Mouse (Mus musculus) kidney, embryonic 14.5 days (tissue): ENCODE measurements around the gene Actl10. TPM values are rescaled to one million over a fixed set of nuclear protein-coding genes. Genes with fewer than 3 reads are reported as not detected.

Experiments
- ATAC-seq: fragments of 200-750 bp; cut with Nextera tagmentation; 2 replicates; pipeline ENCODE4 v1.8.0; 2017; ENCODE audit warnings: moderate number of reproducible peaks, mild to moderate bottlenecking, moderate TSS enrichment, moderate library complexity; ENCODE audit not compliant: low FRiP score, low TSS enrichment
- H3K27ac ChIP-seq: fragments of 300-500 bp; sonication (generic); 2 replicates; pipeline ENCODE4 v1.5.1; 2014; ENCODE audit warnings: low read depth, mild to moderate bottlenecking, low read length, moderate library complexity, mixed read lengths
- H3K27me3 ChIP-seq: fragments of 300-500 bp; sonication (generic); 2 replicates; pipeline ENCODE4 v1.6.1; 2014; ENCODE audit warnings: mild to moderate bottlenecking, low read length; ENCODE audit not compliant: control insufficient read depth, insufficient read depth
- H3K36me3 ChIP-seq: fragments of 300-500 bp; sonication (generic); 2 replicates; pipeline ENCODE4 v1.6.1; 2014; ENCODE audit warnings: low read length, mixed read lengths; ENCODE audit not compliant: control insufficient read depth, insufficient read depth
- H3K4me1 ChIP-seq: fragments of 300-500 bp; sonication (generic); 2 replicates; pipeline ENCODE4 v1.6.1; 2014; ENCODE audit warnings: low read length, mixed read lengths; ENCODE audit not compliant: control insufficient read depth, insufficient read depth
- H3K4me2 ChIP-seq: fragments of 300-500 bp; sonication (generic); replicated peaks from 2 replicates; pipeline ENCODE4 v1.6.1; 2014; ENCODE audit warnings: low read depth, mild to moderate bottlenecking, low read length
- H3K4me3 ChIP-seq: fragments of 300-500 bp; sonication (generic); 2 replicates; pipeline ENCODE4 v1.5.1; 2014; ENCODE audit warnings: mild to moderate bottlenecking, low read length
- H3K9ac ChIP-seq: fragments of 300-500 bp; sonication (generic); 2 replicates; pipeline ENCODE4 v1.6.1; 2014; ENCODE audit warnings: low read depth, mild to moderate bottlenecking, low read length, moderate library complexity
- H3K9me3 ChIP-seq: fragments of 300-500 bp; sonication (generic); 2 replicates; pipeline ENCODE4 v1.6.1; 2016; ENCODE audit warnings: low read length; ENCODE audit not compliant: control insufficient read depth
- WGBS: fragments of 180-500 bp; shearing (Covaris S2); extraction: QIAGEN DNeasy Blood & Tissue Kit; methylation state at CpG from one replicate; pipeline ENCODE4 v1.1.7; 2014; 5-methylcytosine and 5-hydroxymethylcytosine counted together
- polyA plus RNA-seq: library from polyadenylated mRNA; unstranded; fragments of >200 nt; fragmentation: Nextera tagmentation; extraction: Ambion mirVana; gene quantifications from 2 replicates; pipeline ENCODE4 v1.2.1, GENCODE M21; 2014

Actl10 gene
- polyA plus RNA-seq: not detected in 2 replicates

GRCm38 (mm10) chr2:154551476-154551875 lies at the start of gene Actl10:
Gene Actl10 (plus strand): TSS chr2:154551776.
- peaks cover 32% of the 10 kb centered on the region for H3K27me3 ChIP-seq
- no peak within 1 kb of the TSS for H3K27ac ChIP-seq
- no peak within 1 kb of the TSS for H3K9ac ChIP-seq
- 76% methylated on average over 4 of the region's 4 CpGs for WGBS
- H3K9me3 ChIP-seq: no peaks in the 10 kb centered on the region
- H3K4me3 ChIP-seq: peak within 1 kb of the TSS; percentile 12; the same call in 1 of the 2 replicates
- H3K4me2 ChIP-seq: peak within 1 kb of the TSS; percentile 27
- H3K36me3 ChIP-seq: no peaks in the 10 kb centered on the region
- H3K4me1 ChIP-seq: peaks cover 10% of the 10 kb centered on the region
- ATAC-seq: no peak

- no peak overlapping the region for H3K27ac ChIP-seq
- 61% methylated on average over 2 of the region's 2 CpGs for WGBS
- H3K4me3 ChIP-seq: no peak overlapping the region
- H3K27me3 ChIP-seq: no peaks in the 10 kb centered on the region
- no peaks in the 10 kb centered on the region for H3K9me3 ChIP-seq
- no peak overlapping the region for H3K4me2 ChIP-seq
- H3K4me1 ChIP-seq: no peaks in the 10 kb centered on the region
- ATAC-seq: no peak
- H3K9ac ChIP-seq: no peak overlapping the region
- peaks cover 46% of the 10 kb centered on the region; the same call in 1 of the 2 replicates for H3K36me3 ChIP-seq
Observed at GRCm38 (mm10) chr2:154507076-154507475, 44.5 kb upstream of the Actl10 start.

DNA sequence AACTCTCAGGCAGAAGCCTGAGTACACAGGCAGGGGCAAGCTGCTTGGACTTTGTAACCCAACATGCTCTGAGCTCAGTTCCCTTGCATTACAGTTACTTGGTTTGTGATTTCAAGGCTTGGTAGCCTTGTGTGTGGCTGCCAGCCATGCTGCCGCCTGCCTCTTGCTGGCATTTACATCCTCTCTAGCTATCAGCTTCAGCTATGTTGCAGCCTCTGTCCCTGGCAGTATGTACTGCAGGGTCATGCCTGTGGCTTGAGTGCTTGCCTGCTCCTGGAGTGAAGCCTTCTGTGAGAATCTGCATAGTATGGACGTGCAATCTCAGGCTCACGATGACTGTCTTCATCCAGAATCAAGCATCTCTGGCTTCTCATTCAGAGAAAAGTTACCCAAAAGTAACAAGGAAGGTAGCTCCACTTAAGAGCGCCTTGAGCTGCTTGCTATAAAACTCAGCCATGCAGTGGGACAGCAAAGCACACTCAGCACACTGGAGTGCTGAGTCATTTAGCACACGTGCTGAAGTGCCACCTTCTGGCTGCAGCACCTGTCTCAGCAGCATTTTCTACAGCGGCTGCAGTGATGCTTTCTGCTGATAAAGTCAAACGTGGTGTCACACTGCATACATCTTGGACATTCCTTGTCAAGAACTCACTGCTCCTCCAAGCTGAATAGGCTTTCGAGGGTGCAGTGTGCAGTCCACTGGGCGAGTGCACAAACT lies 43.9 kb upstream of the Actl10 start:
- H3K4me3 ChIP-seq: no peak overlapping the region
- H3K4me2 ChIP-seq: no peak overlapping the region
- no peaks in the 10 kb centered on the region for H3K9me3 ChIP-seq
- H3K27ac ChIP-seq: no peak overlapping the region
- H3K36me3 ChIP-seq: peaks cover 48% of the 10 kb centered on the region; the same call in 1 of the 2 replicates
- ATAC-seq: no peak
- WGBS: 73% methylated on average over 9 of the region's 9 CpGs
- H3K27me3 ChIP-seq: no peaks in the 10 kb centered on the region
- no peak overlapping the region for H3K9ac ChIP-seq
- H3K4me1 ChIP-seq: no peaks in the 10 kb centered on the region

- no peak for ATAC-seq
- WGBS: 83% methylated on average over 4 of the region's 4 CpGs
Observed at GRCm38 (mm10) chr2:154508450-154508849, 43.1 kb upstream of the Actl10 start.

DNA sequence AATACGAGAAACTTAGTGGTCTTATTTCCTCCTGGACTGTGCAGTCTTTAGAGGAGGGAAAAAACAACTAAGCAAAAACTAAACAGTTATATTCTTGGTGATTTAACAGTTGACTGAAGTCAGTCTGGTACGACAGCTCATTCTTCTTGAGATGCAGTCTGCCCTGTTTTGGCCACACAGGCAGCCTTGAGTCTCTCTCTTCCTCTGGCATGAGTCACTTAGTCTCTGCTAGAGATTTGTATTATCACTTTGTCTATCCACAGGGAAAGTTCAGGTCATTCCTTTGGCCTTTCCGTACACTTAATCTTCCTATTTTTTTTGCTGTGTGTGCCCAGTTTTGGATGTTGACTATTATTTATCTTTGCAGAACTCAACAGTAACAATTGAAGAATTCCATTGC lies 41.4 kb upstream of the Actl10 start:
- Histone ChIP-seq H3K36me3 (peaks cover 31% of the 10 kb centered on the region; the same call in 1 of the 2 replicates), H3K27me3 (no peaks in the 10 kb centered on the region), H3K4me3 (no peak overlapping the region), H3K27ac (no peak overlapping the region), H3K9me3 (no peaks in the 10 kb centered on the region), H3K4me2 (no peak overlapping the region), H3K4me1 (no peaks in the 10 kb centered on the region), H3K9ac (no peak overlapping the region)
- 87% methylated on average over 3 of the region's 3 CpGs for WGBS
- no peak for ATAC-seq

More at GRCm38 (mm10) chr2:154508450-154508849, 43.1 kb upstream of the Actl10 start:
- Histone ChIP-seq H3K9ac (no peak overlapping the region), H3K4me3 (no peak overlapping the region), H3K27ac (no peak overlapping the region), H3K4me1 (no peaks in the 10 kb centered on the region), H3K36me3 (peaks cover 47% of the 10 kb centered on the region; the same call in 1 of the 2 replicates), H3K27me3 (no peaks in the 10 kb centered on the region), H3K4me2 (no peak overlapping the region), H3K9me3 (no peaks in the 10 kb centered on the region)

GRCm38 (mm10) chr2:154516944-154517343 lies 34.6 kb upstream of the Actl10 start:
- Histone ChIP-seq H3K9me3 (no peaks in the 10 kb centered on the region), H3K4me2 (no peak overlapping the region), H3K27me3 (no peaks in the 10 kb centered on the region), H3K27ac (no peak overlapping the region), H3K9ac (no peak overlapping the region), H3K36me3 (peaks cover 33% of the 10 kb centered on the region), H3K4me1 (no peaks in the 10 kb centered on the region), H3K4me3 (no peak overlapping the region)
- WGBS: 78% methylated on average over 3 of the region's 3 CpGs
- no peak for ATAC-seq

DNA sequence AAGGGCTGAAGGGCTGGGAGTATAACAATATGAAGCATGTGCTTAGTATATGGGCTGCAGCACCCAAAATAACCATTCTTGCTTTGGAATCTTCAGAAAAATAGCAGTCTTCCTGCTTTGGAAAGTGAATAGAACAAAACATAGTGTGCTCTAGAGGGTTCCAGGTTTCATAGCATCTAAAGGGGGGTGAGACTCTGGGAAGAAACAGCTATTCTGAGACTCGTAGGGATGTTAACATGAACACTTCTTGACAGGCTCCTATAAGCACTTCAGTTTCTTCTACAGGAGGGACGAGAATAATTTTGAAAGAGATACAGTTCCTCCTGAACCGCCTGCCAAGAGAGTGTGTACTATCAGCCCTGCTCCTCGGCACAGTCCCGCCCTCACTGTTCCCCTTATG lies 34.2 kb upstream of the Actl10 start:
- ATAC-seq: no peak

GRCm38 (mm10) chr2:154521449-154521848 lies 30.1 kb upstream of the Actl10 start:
- Histone ChIP-seq H3K4me1 (no peaks in the 10 kb centered on the region), H3K36me3 (peaks cover 55% of the 10 kb centered on the region), H3K9ac (no peak overlapping the region), H3K4me2 (no peak overlapping the region), H3K27ac (no peak overlapping the region), H3K27me3 (no peaks in the 10 kb centered on the region), H3K4me3 (no peak overlapping the region), H3K9me3 (no peaks in the 10 kb centered on the region)
- ATAC-seq: no peak

More for the DNA sequence above, 34.2 kb upstream of the Actl10 start:
- H3K4me1 ChIP-seq: no peaks in the 10 kb centered on the region
- H3K9me3 ChIP-seq: no peaks in the 10 kb centered on the region
- H3K27me3 ChIP-seq: no peaks in the 10 kb centered on the region
- 95% methylated on average over 5 of the region's 5 CpGs for WGBS
- H3K9ac ChIP-seq: no peak overlapping the region
- H3K27ac ChIP-seq: no peak overlapping the region
- no peak overlapping the region for H3K4me3 ChIP-seq
- peaks cover 35% of the 10 kb centered on the region for H3K36me3 ChIP-seq
- H3K4me2 ChIP-seq: no peak overlapping the region

- no peaks in the 10 kb centered on the region for H3K9me3 ChIP-seq
- H3K27ac ChIP-seq: no peak overlapping the region
- H3K4me2 ChIP-seq: no peak overlapping the region
- no peak overlapping the region for H3K4me3 ChIP-seq
- no peaks in the 10 kb centered on the region for H3K27me3 ChIP-seq
- WGBS: 90% methylated on average over 5 of the region's 5 CpGs
- no peaks in the 10 kb centered on the region for H3K4me1 ChIP-seq
- H3K36me3 ChIP-seq: peaks cover 50% of the 10 kb centered on the region
- H3K9ac ChIP-seq: no peak overlapping the region
- ATAC-seq: no peak
Observed at GRCm38 (mm10) chr2:154522334-154522733, 29.2 kb upstream of the Actl10 start.
